Mouse (Mus musculus): ENCODE results near the gene Sytl4. TPM values are rescaled to one million over a fixed set of nuclear protein-coding genes. Genes with fewer than 3 reads are reported as not detected.

The Sytl4 gene
- total and polyA plus RNA-seq, 3 experiments, result 0.06 to 0.19 TPM; not detected in 1

DNA sequence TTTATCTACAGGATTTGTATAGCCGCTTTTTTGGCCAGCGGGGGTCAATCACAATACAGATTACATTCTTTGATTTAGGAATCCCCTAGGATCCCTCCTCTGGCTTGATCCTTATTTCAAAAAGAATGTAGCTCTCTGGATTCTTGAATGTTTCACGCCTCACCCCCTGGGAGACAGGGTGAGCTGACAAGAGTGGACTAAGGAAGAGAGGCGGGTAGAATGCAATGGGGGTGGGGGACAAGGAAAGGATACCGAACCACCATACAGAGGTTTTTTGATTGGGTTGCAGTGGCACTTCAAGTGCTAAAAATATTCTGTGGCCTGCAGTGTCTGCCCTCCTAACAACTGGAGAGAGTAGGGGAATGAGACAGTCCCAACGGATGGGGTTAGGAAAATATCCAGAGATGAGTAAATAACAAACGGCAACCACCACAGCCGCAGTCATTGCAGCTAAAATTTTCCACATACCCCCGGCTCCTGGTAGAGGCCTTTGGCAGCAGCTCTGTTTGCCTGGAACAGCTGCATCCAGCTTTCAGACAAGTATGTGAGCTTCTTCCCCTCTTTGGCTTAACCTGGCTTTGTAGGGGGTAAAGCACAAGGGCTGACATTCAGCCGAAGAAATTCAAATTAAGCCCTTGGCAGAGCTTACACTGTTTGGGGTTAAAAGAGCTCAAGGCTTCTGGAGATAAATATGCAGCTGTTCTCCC is 70.1 kb downstream of the Sytl4 start:
- Histone ChIP-seq H3K9me3 (replicated peaks; ENCODE audit: insufficient read depth, low read length) (no peaks in the 10 kb centered on the region), H3K27ac (ENCODE audit: control insufficient read depth, low read depth, low read length) (no peak overlapping the region), H3K4me3 (ENCODE audit: control insufficient read depth in 1 of 2, insufficient read depth in 1 of 2, low read depth in 2 of 2, low read length in 2 of 2) (no peak overlapping the region), H3K36me3 (ENCODE audit: control insufficient read depth in 1 of 2, insufficient read depth in 2 of 2, low read length in 2 of 2) (no peaks in the 10 kb centered on the region), H3K4me1 (ENCODE audit: control insufficient read depth in 1 of 2, insufficient read depth in 2 of 2, low read length in 2 of 2) (no peaks in the 10 kb centered on the region), H3K79me2 (ENCODE audit: control insufficient read depth, insufficient read depth, low read length, poor library complexity) (no peaks in the 10 kb centered on the region), H3K27me3 (ENCODE audit: control insufficient read depth in 1 of 2, insufficient read depth in 2 of 2, low read length in 2 of 2) (peaks cover 8 to 17% of the 10 kb centered on the region in 2 experiments), H3K9ac (ENCODE audit: control insufficient read depth, low read depth, low read length, poor library complexity, severe bottlenecking) (no peak overlapping the region)
- TF ChIP-seq MYC (IDR thresholded peaks at IDR 0.05; ENCODE audit: low read depth, low read length) (no peak), ZNF384 (IDR thresholded peaks at IDR 0.05; ENCODE audit: low read depth, low read length) (no peak), USF1 (IDR thresholded peaks at IDR 0.05; ENCODE audit: low read depth, low read length) (no peak), GABPA (IDR thresholded peaks at IDR 0.05; ENCODE audit: low read depth, low read length) (no peak), RCOR1 (IDR thresholded peaks at IDR 0.05; ENCODE audit: low read depth, low read length) (no peak), KAT2A (conservative IDR thresholded peaks at IDR 0.05; ENCODE audit: low read depth, low read length) (no peak), SMC3 (IDR thresholded peaks at IDR 0.05; ENCODE audit: low read depth, low read length) (no peak), ELF1 (IDR thresholded peaks at IDR 0.05; ENCODE audit: low read depth, low read length) (no peak), CTCF (IDR thresholded peaks at IDR 0.05 in 2 of 3, conservative IDR thresholded peaks at IDR 0.05 in 1 of 3; ENCODE audit: control insufficient read depth in 1 of 3, insufficient read depth in 1 of 3, low read depth in 2 of 3, low read length in 3 of 3, poor library complexity in 1 of 3, severe bottlenecking in 1 of 3) (no peak), TAL1 (IDR thresholded peaks at IDR 0.05; ENCODE audit: low read length) (no peak), TCF12 (IDR thresholded peaks at IDR 0.05; ENCODE audit: low read depth, low read length) (no peak), USF2 (IDR thresholded peaks at IDR 0.05; ENCODE audit: borderline replicate concordance in 1 of 2, insufficient read depth in 1 of 2, low read depth in 1 of 2, low read length in 2 of 2) (no peak), TBP (IDR thresholded peaks at IDR 0.05; ENCODE audit: low read depth, low read length) (no peak), EP300 (IDR thresholded peaks at IDR 0.05; ENCODE audit: low read depth in 1 of 2, low read length in 2 of 2) (no peak), MXI1 (IDR thresholded peaks at IDR 0.05; ENCODE audit: low read depth, low read length) (no peak), ETS1 (IDR thresholded peaks at IDR 0.05; ENCODE audit: low read depth, low read length) (no peak), ZC3H11A (IDR thresholded peaks at IDR 0.05; ENCODE audit: low read depth, low read length) (no peak)
- no peak for DNase-seq (ENCODE audit: low read depth, low spot score)

DNA sequence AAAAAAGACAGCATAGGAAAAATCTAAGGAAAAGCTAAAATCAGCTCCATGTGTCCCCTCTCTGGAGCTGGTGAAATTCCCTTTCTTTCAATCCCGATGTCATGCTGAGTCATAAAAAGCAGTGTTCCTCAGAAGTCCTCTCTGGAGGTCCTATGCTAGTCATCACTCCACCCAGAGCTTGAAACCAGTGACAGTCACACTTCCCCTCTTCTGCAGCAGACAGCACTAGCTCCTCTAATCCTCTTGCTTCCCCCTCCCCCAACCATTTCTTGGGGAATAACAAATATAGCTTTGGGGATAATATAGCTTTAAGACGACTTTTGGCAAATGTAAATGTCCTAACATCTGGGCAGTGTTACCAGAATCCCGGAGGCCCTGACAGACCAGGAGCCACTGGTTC is 73.4 kb downstream of the Sytl4 start, which contains the start of gene Srpx2:
Gene Srpx2, plus strand, starts transcription at position 166 of the 400 bp plus-strand sequence.
- H3K27me3 ChIP-seq (ENCODE audit: control insufficient read depth in 1 of 2, insufficient read depth in 2 of 2, low read length in 2 of 2), result peaks cover 4 to 10% of the 10 kb centered on the region in 2 experiments
- H3K36me3 ChIP-seq (ENCODE audit: control insufficient read depth in 1 of 2, insufficient read depth in 2 of 2, low read length in 2 of 2), result no peaks in the 10 kb centered on the region
- no peak for TF ChIP-seq ZMIZ1 (IDR thresholded peaks at IDR 0.05; ENCODE audit: low read depth, low read length)
- TF ChIP-seq MEF2A (IDR thresholded peaks at IDR 0.05; ENCODE audit: extremely low read depth, insufficient replicate concordance, low read depth, low read length, poor library complexity, severe bottlenecking), result no peak
- no peak for TF ChIP-seq ZKSCAN1 (IDR thresholded peaks at IDR 0.05; ENCODE audit: low read depth, low read length)
- TF ChIP-seq MXI1 (IDR thresholded peaks at IDR 0.05; ENCODE audit: low read depth, low read length), result no peak
- H3K4me1 ChIP-seq (ENCODE audit: control insufficient read depth in 1 of 2, insufficient read depth in 2 of 2, low read length in 2 of 2), result no peaks in the 10 kb centered on the region
- no peak within 1 kb of the TSS for H3K4me3 ChIP-seq (ENCODE audit: control insufficient read depth in 1 of 2, insufficient read depth in 1 of 2, low read depth in 2 of 2, low read length in 2 of 2)
- no peak within 1 kb of the TSS for H3K9ac ChIP-seq (ENCODE audit: control insufficient read depth, low read depth, low read length, poor library complexity, severe bottlenecking)
- H3K79me2 ChIP-seq (ENCODE audit: control insufficient read depth, insufficient read depth, low read length, poor library complexity), result no peaks in the 10 kb centered on the region
- no peak for DNase-seq (ENCODE audit: low read depth, low spot score)
- no peaks in the 10 kb centered on the region for H3K9me3 ChIP-seq (replicated peaks; ENCODE audit: insufficient read depth, low read length)
- H3K27ac ChIP-seq (ENCODE audit: control insufficient read depth, low read depth, low read length), result no peak within 1 kb of the TSS

Data from MEL (cell line).